14 mouse cellular contexts compared by ENCODE assay signal in the genomic region with DNA sequence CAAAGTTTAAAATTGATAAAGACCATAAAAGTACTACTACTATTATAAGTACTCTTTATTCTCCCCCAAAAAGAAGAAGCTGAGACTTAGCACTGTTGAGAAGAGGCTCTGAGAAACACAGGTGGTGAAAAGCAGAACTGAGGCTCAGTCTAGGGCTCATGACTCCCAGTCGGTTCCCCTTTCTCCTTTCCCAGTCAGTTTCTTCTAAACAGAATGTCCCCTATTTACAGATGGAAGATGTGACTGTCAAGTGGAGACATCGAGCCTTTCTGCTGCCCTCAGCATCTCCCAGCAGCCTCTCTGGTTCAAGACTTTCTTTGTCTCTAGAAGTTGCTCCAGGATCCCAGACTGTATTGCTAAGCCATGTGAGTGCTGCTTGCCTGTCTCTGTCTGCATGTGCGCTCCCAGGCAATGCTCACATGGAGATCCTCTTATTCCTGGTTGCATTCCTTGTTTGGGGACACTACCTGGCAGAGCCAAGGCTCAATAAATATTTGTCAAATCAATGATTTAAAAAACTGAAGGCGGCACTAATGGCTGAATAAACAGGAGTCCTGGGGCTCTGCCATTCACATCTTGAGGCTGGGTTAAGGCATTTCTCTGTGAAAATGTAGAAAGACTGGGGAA. TPM values are rescaled to one million over a fixed set of nuclear protein-coding genes. Genes with fewer than 3 reads are reported as not detected.
A peak's percentile ranks its signal among the peaks of the same experiment; 100 is the strongest.
DNase-seq lines count a peak whose midpoint lies in the region; ATAC-seq and TF ChIP-seq lines count a peak whose summit lies in the region.
"Had no signal": no experiment of that assay in that cellular context is flagged by ENCODE, and none has a peak within 500 bp of the region (broad histone marks: within the 10 kb centered on the region; RNA-seq: fewer than 3 reads in every experiment).

No protein-coding gene starts in this region.

- TF ChIP-seq EP300 in CH12.LX (IDR thresholded peaks at IDR 0.05; ENCODE audit: low read length): peak; percentile 100

- H3K27me3 ChIP-seq in CH12.LX (replicated peaks): no peaks in the 10 kb centered on the region
- H3K27me3 ChIP-seq in forebrain, embryonic 10.5 days (ENCODE audit: poor library complexity, severe bottlenecking): no peaks in the 10 kb centered on the region
- H3K27me3 ChIP-seq: liver, embryonic 15.5 days; midbrain, embryonic 12.5 days had no signal

- peak overlapping the region; percentile 47 for H3K27ac ChIP-seq in CH12.LX (ENCODE audit: insufficient read depth, low read depth)
- peak overlapping the region; percentile 91 for H3K27ac ChIP-seq in bone marrow macrophage, adult 2 months (ENCODE audit: insufficient read depth, low read depth, low read length)
- H3K27ac ChIP-seq in forebrain, embryonic 10.5 days: no peak overlapping the region
- H3K27ac ChIP-seq: liver, embryonic 15.5 days; midbrain, embryonic 12.5 days had no signal

- no peaks in the 10 kb centered on the region for H3K9me3 ChIP-seq in CH12.LX (replicated peaks; ENCODE audit: low read length)
- H3K9me3 ChIP-seq in forebrain, embryonic 10.5 days: no peaks in the 10 kb centered on the region
- H3K9me3 ChIP-seq: liver, embryonic 15.5 days; midbrain, embryonic 12.5 days had no signal

- H3K4me3 ChIP-seq in CH12.LX (replicated peaks in 1 of 3; ENCODE audit: low read depth in 2 of 3, low read length in 2 of 3, poor library complexity in 1 of 3): no peak overlapping the region
- H3K4me3 ChIP-seq in bone marrow macrophage, adult 2 months (ENCODE audit: insufficient read depth, low read length): no peak overlapping the region
- no peak overlapping the region for H3K4me3 ChIP-seq in forebrain, embryonic 10.5 days
- H3K4me3 ChIP-seq: erythroblast, embryonic 14.5 days; liver, embryonic 15.5 days; midbrain, embryonic 12.5 days had no signal

- TF ChIP-seq RAD21 in CH12.LX (IDR thresholded peaks at IDR 0.05; ENCODE audit: low read depth, low read length): peak; percentile 27

- in situ Hi-C loops in CH12.LX (cut with MboI; ENCODE audit: low pct_ligation_motif_present, low pct_unique_long_range_greater_than_20kb, low sequenced_read_pairs): loop anchor here (10.0 kb wide), 1 partner anchor 119 kb away; no protein-coding TSS in a partner anchor

- TF ChIP-seq POLR2A in CH12.LX (IDR thresholded peaks at IDR 0.05; ENCODE audit: low read depth, low read length): peak; percentile 43; the same call in 1 of the 2 replicates
- no peak for TF ChIP-seq POLR2A in bone marrow macrophage, adult 2 months (IDR thresholded peaks at IDR 0.05; ENCODE audit: borderline replicate concordance, low read depth, low read length)

- H3K36me3 ChIP-seq in CH12.LX (replicated peaks in 1 of 2; ENCODE audit: control insufficient read depth in 1 of 2, insufficient read depth in 1 of 2, low read length in 1 of 2): peaks cover 0 to 2% of the 10 kb centered on the region in 2 experiments
- no peaks in the 10 kb centered on the region for H3K36me3 ChIP-seq in forebrain, embryonic 10.5 days (replicated peaks)
- H3K36me3 ChIP-seq: liver, embryonic 15.5 days; midbrain, embryonic 12.5 days had no signal

- intact Hi-C loops in left cerebral cortex, postnatal 14 days (cut with DNase I): no loop called here

- H3K79me2 ChIP-seq in CH12.LX (replicated peaks; ENCODE audit: control insufficient read depth, extremely low read depth, insufficient read depth, poor library complexity, severe bottlenecking): no peaks in the 10 kb centered on the region

- peak; percentile 94 for ATAC-seq in megakaryocyte progenitor cell, adult 5-6 weeks (replicated peaks; ENCODE audit: poor library complexity)

- dilution Hi-C loops in CH12.LX (cut with MboI; ENCODE audit: extremely low pct_ligation_motif_present, extremely low pct_unique_long_range_greater_than_20kb, low sequenced_read_pairs): no loop called here

- no peak for TF ChIP-seq CTCF in CH12.LX (conservative IDR thresholded peaks at IDR 0.05 in 1 of 2, IDR thresholded peaks at IDR 0.05 in 1 of 2; ENCODE audit: low read depth in 2 of 2, low read length in 2 of 2)
- no peak for TF ChIP-seq CTCF in bone marrow macrophage, adult 2 months (IDR thresholded peaks at IDR 0.05; ENCODE audit: low read depth, low read length)

- peaks cover 20 to 63% of the 10 kb centered on the region in 2 experiments for H3K4me1 ChIP-seq in CH12.LX (ENCODE audit: control insufficient read depth in 1 of 2, insufficient read depth in 2 of 2)
- H3K4me1 ChIP-seq in bone marrow macrophage, adult 2 months (ENCODE audit: control insufficient read depth, insufficient read depth, low read length): peaks cover 14% of the 10 kb centered on the region
- H3K4me1 ChIP-seq in forebrain, embryonic 10.5 days: no peaks in the 10 kb centered on the region
- H3K4me1 ChIP-seq: liver, embryonic 15.5 days; midbrain, embryonic 12.5 days had no signal

- whole genome bisulfite sequencing in forebrain, embryonic 10.5 days: 82% methylated on average over 4 of the region's 4 CpGs

- H3K4me2 ChIP-seq in CH12.LX (ENCODE audit: insufficient read depth, low read depth, poor library complexity, severe bottlenecking): 0 out of 2 replicates have a peak overlapping the region, but pooled peaks have one; percentile 8
- H3K4me2 ChIP-seq: liver, embryonic 15.5 days; midbrain, embryonic 12.5 days had no signal

- peak; percentile 11 to 25 for DNase-seq in left cerebral cortex, postnatal 14 days (ENCODE audit: low spot score in 2 of 2)
- DNase-seq in left cerebral cortex, adult 11 months (ENCODE audit: low spot score): no peak
- peak; percentile 95 for DNase-seq in CH12.LX (ENCODE audit: extremely low read depth)
- no peak for DNase-seq in cerebellum, postnatal 10 days
- DNase-seq in forebrain, embryonic 10.5 days (ENCODE audit: extremely low spot score, low spot score): no peak
- DNase-seq in thymus, postnatal 10 days (ENCODE audit: low spot score in 2 of 2): no peak
- DNase-seq: adrenal gland, postnatal 14 days; cerebellum, adult 2 months had no signal

- H3K9ac ChIP-seq in CH12.LX (ENCODE audit: insufficient read depth, low read depth): no peak overlapping the region; the same call in 1 of the 2 replicates
- H3K9ac ChIP-seq: liver, embryonic 15.5 days; midbrain, embryonic 12.5 days had no signal

TF ChIP-seq in CH12.LX, 34 proteins besides CTCF, POLR2A, EP300 and RAD21:
- TF ChIP-seq UBTF (IDR thresholded peaks at IDR 0.05; ENCODE audit: low read depth, low read length): no peak
- no peak for TF ChIP-seq ZC3H11A (IDR thresholded peaks at IDR 0.05; ENCODE audit: low read depth, low read length)
- no peak for TF ChIP-seq HCFC1 (IDR thresholded peaks at IDR 0.05; ENCODE audit: low read depth, low read length)
- no peak for TF ChIP-seq USF1 (IDR thresholded peaks at IDR 0.05; ENCODE audit: low read depth, low read length)
- TF ChIP-seq PAX5 (IDR thresholded peaks at IDR 0.05; ENCODE audit: low read length): no peak
- TF ChIP-seq SIN3A (IDR thresholded peaks at IDR 0.05; ENCODE audit: low read length): peak; percentile 72; the same call in 1 of the 2 replicates
- peak; percentile 98 for TF ChIP-seq IRF4 (IDR thresholded peaks at IDR 0.05; ENCODE audit: low read depth, low read length)
- peak; percentile 84; the same call in 1 of the 2 replicates for TF ChIP-seq TBP (conservative IDR thresholded peaks at IDR 0.05; ENCODE audit: low read depth, low read length)
- peak; percentile 50; the same call in 1 of the 2 replicates for TF ChIP-seq CHD2 (IDR thresholded peaks at IDR 0.05; ENCODE audit: low read length)
- TF ChIP-seq MAFK (IDR thresholded peaks at IDR 0.05; ENCODE audit: insufficient replicate concordance, low read length): peak; percentile 97
- peak; percentile 98 for TF ChIP-seq TCF12 (IDR thresholded peaks at IDR 0.05; ENCODE audit: low read depth, low read length)
- peak; percentile 89 for TF ChIP-seq JUND (conservative IDR thresholded peaks at IDR 0.05; ENCODE audit: low read depth, low read length)
- TF ChIP-seq RCOR1 (conservative IDR thresholded peaks at IDR 0.05; ENCODE audit: low read depth, low read length): peak; percentile 62; the same call in 1 of the 2 replicates
- peak; percentile 89 for TF ChIP-seq ETS1 (conservative IDR thresholded peaks at IDR 0.05; ENCODE audit: low read depth, low read length)
- TF ChIP-seq ZKSCAN1 (IDR thresholded peaks at IDR 0.05; ENCODE audit: borderline replicate concordance, low read depth, low read length): no peak
- TF ChIP-seq BHLHE40 (IDR thresholded peaks at IDR 0.05; ENCODE audit: low read depth, low read length): peak; percentile 81
- peak; percentile 77 for TF ChIP-seq JUN (IDR thresholded peaks at IDR 0.05; ENCODE audit: insufficient read depth, low read depth, low read length)
- peak; percentile 80 for TF ChIP-seq MYC (IDR thresholded peaks at IDR 0.05; ENCODE audit: low read depth, low read length)
- peak; percentile 90 for TF ChIP-seq MEF2A (IDR thresholded peaks at IDR 0.05; ENCODE audit: borderline replicate concordance, low read depth, low read length)
- TF ChIP-seq SMC3 (IDR thresholded peaks at IDR 0.05; ENCODE audit: low read depth, low read length): peak; percentile 31
- no peak for TF ChIP-seq E2F4 (IDR thresholded peaks at IDR 0.05; ENCODE audit: insufficient replicate concordance, low read depth, low read length)
TF ChIP-seq in CH12.LX: peak in this region for 14.

RNA-seq across cellular contexts. Expression of gene Adtrp, which starts 36.3 kb away (rescaled TPM):
- 1 to 10 TPM in 1 of 2 experiments, under 1 TPM in 1; 0.22 to 1.2 TPM for total RNA-seq in left cerebral cortex, postnatal 14 days (2021)
- total RNA-seq in CH12.LX (2012; rRNA removed) (37.1 and 39.2 TPM in 2 replicates), CH12.LX (2014; rRNA removed) (2.4 and 4.2 TPM in 2 replicates)
- 6.1 and 7.2 TPM in 2 replicates for polyA plus RNA-seq in CH12.LX (2012; ENCODE audit: insufficient read length, low read depth)
- polyA plus RNA-seq in bone marrow macrophage, adult 2 months (2012; ENCODE audit: insufficient read depth, insufficient read length, missing spikeins): not detected in 2 replicates
- total RNA-seq in megakaryocyte progenitor cell, adult 5-6 weeks (2015): 0.91 and 1.4 TPM in 2 replicates
- 0.74 and 2.1 TPM in 2 replicates for total RNA-seq in megakaryocyte progenitor cell, adult 5-6 weeks (2017)
- polyA plus RNA-seq in forebrain, embryonic 10.5 days (2016; fragmentation: Nextera tagmentation; extraction: Ambion mirVana): 0.75 TPM in 1 of 2 replicates, not detected in the other
- polyA plus RNA-seq: erythroblast, embryonic 14.5 days; heart, embryonic 16.5 days; midbrain, embryonic 12.5 days had no signal

Comparison
In these comparisons a context has a peak if more than half of its experiments do, and no peak if none do; other contexts are left out.
1. DNase-seq: peak in left cerebral cortex, postnatal 14 days (2 of 2) and CH12.LX (single experiment); none in left cerebral cortex, adult 11 months (single experiment), cerebellum, postnatal 10 days (0 of 2), forebrain, embryonic 10.5 days (single experiment) and thymus, postnatal 10 days (0 of 2).